Mouse (Mus musculus) neural tube, embryonic 11.5 days (tissue): ENCODE data around the gene Ap3b1. TPM values are rescaled to one million over a fixed set of nuclear protein-coding genes. Genes with fewer than 3 reads are reported as not detected.

ENCODE experiments used
- ATAC-seq: fragments of 200-750 bp; cut with Nextera tagmentation; 2 replicates; pipeline ENCODE4 v1.8.0; 2017; ENCODE audit warnings: moderate number of reproducible peaks, mild to moderate bottlenecking, moderate TSS enrichment, moderate library complexity; ENCODE audit not compliant: insufficient read depth, low FRiP score, low TSS enrichment
- DNase-seq: peaks from one replicate; pipeline ENCODE4 v3.0.0-alpha.2; 2015; ENCODE audit warnings: low spot score
- H3K27ac ChIP-seq: fragments of 300-500 bp; sonication (generic); 2 replicates; pipeline ENCODE4 v1.5.1; 2014; ENCODE audit warnings: low read depth, mild to moderate bottlenecking, low read length
- H3K27me3 ChIP-seq: fragments of 300-500 bp; sonication (generic); 2 replicates; pipeline ENCODE4 v1.6.1; 2014; ENCODE audit warnings: mild to moderate bottlenecking, low read length, mixed read lengths; ENCODE audit not compliant: control insufficient read depth, insufficient read depth
- H3K36me3 ChIP-seq: fragments of 300-500 bp; sonication (generic); 2 replicates; pipeline ENCODE4 v1.6.1; 2014; ENCODE audit warnings: mild to moderate bottlenecking, low read length, moderate library complexity, mixed read lengths; ENCODE audit not compliant: control insufficient read depth, insufficient read depth
- H3K4me1 ChIP-seq: fragments of 300-500 bp; sonication (generic); 2 replicates; pipeline ENCODE4 v1.6.1; 2014; ENCODE audit warnings: low read length, mixed read lengths; ENCODE audit not compliant: control insufficient read depth, insufficient read depth
- H3K4me2 ChIP-seq: fragments of 300-500 bp; sonication (generic); 2 replicates; pipeline ENCODE4 v1.6.1; 2014; ENCODE audit warnings: low read depth, mild to moderate bottlenecking, moderate library complexity
- H3K4me3 ChIP-seq: fragments of 300-500 bp; sonication (generic); 2 replicates; pipeline ENCODE4 v1.5.1; 2014; ENCODE audit warnings: low read depth, low read length
- H3K9ac ChIP-seq: fragments of 300-500 bp; sonication (generic); 2 replicates; pipeline ENCODE4 v1.6.1; 2014; ENCODE audit warnings: mild to moderate bottlenecking, low read length
- H3K9me3 ChIP-seq: fragments of 300-500 bp; sonication (generic); 2 replicates; pipeline ENCODE4 v1.6.1; 2016; ENCODE audit warnings: low read length; ENCODE audit not compliant: control insufficient read depth
- WGBS: fragments of 180-500 bp; shearing (Covaris S2); extraction: QIAGEN DNeasy Blood & Tissue Kit; methylation state at CpG from one replicate; pipeline ENCODE4 v1.1.7; 2014; 5-methylcytosine and 5-hydroxymethylcytosine counted together
- polyA plus RNA-seq: library from polyadenylated mRNA; unstranded; fragments of >200 nt; fragmentation: Nextera tagmentation; extraction: Ambion mirVana; gene quantifications from 2 replicates; pipeline ENCODE4 v1.2.1, GENCODE M21; 2014

Ap3b1 gene
- polyA plus RNA-seq, 1 experiment from 2014 or later, result 37.2 TPM

- H3K9ac ChIP-seq, result no peak overlapping the region
- 79% methylated on average over 8 of the region's 8 CpGs for WGBS
- no peaks in the 10 kb centered on the region for H3K4me1 ChIP-seq
- DNase-seq (no peak), ATAC-seq (no peak)
- H3K4me2 ChIP-seq, result no peak overlapping the region
- no peaks in the 10 kb centered on the region for H3K36me3 ChIP-seq
- no peak overlapping the region for H3K27ac ChIP-seq
- no peaks in the 10 kb centered on the region for H3K9me3 ChIP-seq
- no peak overlapping the region for H3K4me3 ChIP-seq
- H3K27me3 ChIP-seq, result no peaks in the 10 kb centered on the region
Observed at GRCm38 (mm10) chr13:94381829-94382675, 23.3 kb downstream of the Ap3b1 start.

GRCm38 (mm10) chr13:94384931-94385570 is 26.3 kb downstream of the Ap3b1 start:
- Histone ChIP-seq H3K4me2 (no peak overlapping the region), H3K4me3 (no peak overlapping the region), H3K9me3 (no peaks in the 10 kb centered on the region), H3K27me3 (no peaks in the 10 kb centered on the region), H3K36me3 (no peaks in the 10 kb centered on the region), H3K27ac (no peak overlapping the region), H3K9ac (no peak overlapping the region), H3K4me1 (no peaks in the 10 kb centered on the region)
- no peak for ATAC-seq
- DNase-seq, result no peak
- WGBS, result 92% methylated on average over 3 of the region's 3 CpGs

- H3K27ac ChIP-seq, result no peak overlapping the region
Observed at GRCm38 (mm10) chr13:94388566-94388965, 29.8 kb downstream of the Ap3b1 start.

GRCm38 (mm10) chr13:94389541-94389940 is 30.8 kb downstream of the Ap3b1 start:
- 89% methylated on average over 2 of the region's 2 CpGs for WGBS
- Histone ChIP-seq H3K9me3 (no peaks in the 10 kb centered on the region), H3K27ac (no peak overlapping the region), H3K27me3 (no peaks in the 10 kb centered on the region), H3K9ac (no peak overlapping the region), H3K4me2 (no peak overlapping the region), H3K4me1 (no peaks in the 10 kb centered on the region), H3K36me3 (no peaks in the 10 kb centered on the region), H3K4me3 (no peak overlapping the region)
- DNase-seq (no peak), ATAC-seq (no peak)

More at GRCm38 (mm10) chr13:94388566-94388965, 29.8 kb downstream of the Ap3b1 start:
- H3K9me3 ChIP-seq, result no peaks in the 10 kb centered on the region
- no peak overlapping the region for H3K9ac ChIP-seq
- no peaks in the 10 kb centered on the region for H3K36me3 ChIP-seq
- no peaks in the 10 kb centered on the region for H3K27me3 ChIP-seq
- no peak overlapping the region for H3K4me3 ChIP-seq
- 86% methylated on average over 3 of the region's 3 CpGs for WGBS
- no peak for ATAC-seq
- no peak for DNase-seq
- H3K4me2 ChIP-seq, result no peak overlapping the region
- H3K4me1 ChIP-seq, result no peaks in the 10 kb centered on the region

- H3K4me3 ChIP-seq, result no peak overlapping the region
- no peak for DNase-seq
- H3K27ac ChIP-seq, result no peak overlapping the region
- H3K36me3 ChIP-seq, result no peaks in the 10 kb centered on the region
- no peak for ATAC-seq
- H3K9ac ChIP-seq, result no peak overlapping the region
- H3K4me1 ChIP-seq, result no peaks in the 10 kb centered on the region
- no peaks in the 10 kb centered on the region for H3K9me3 ChIP-seq
- 93% methylated on average over 5 of the region's 5 CpGs for WGBS
- H3K4me2 ChIP-seq, result no peak overlapping the region
- no peaks in the 10 kb centered on the region for H3K27me3 ChIP-seq
Observed at GRCm38 (mm10) chr13:94392282-94392681, 33.5 kb downstream of the Ap3b1 start.

- H3K36me3 ChIP-seq, result no peaks in the 10 kb centered on the region
- ATAC-seq (no peak), DNase-seq (no peak)
- 70% methylated on average over 9 of the region's 9 CpGs for WGBS
- H3K4me3 ChIP-seq, result no peak overlapping the region
- H3K27ac ChIP-seq, result no peak overlapping the region
- H3K27me3 ChIP-seq, result no peaks in the 10 kb centered on the region
- no peak overlapping the region for H3K9ac ChIP-seq
- H3K4me2 ChIP-seq, result no peak overlapping the region
- H3K4me1 ChIP-seq, result no peaks in the 10 kb centered on the region
- H3K9me3 ChIP-seq, result no peaks in the 10 kb centered on the region
Observed at GRCm38 (mm10) chr13:94394486-94394885, 35.7 kb downstream of the Ap3b1 start.

GRCm38 (mm10) chr13:94395763-94396162 is 37.0 kb downstream of the Ap3b1 start:
- ATAC-seq (no peak), DNase-seq (no peak)
- Histone ChIP-seq H3K9ac (no peak overlapping the region), H3K9me3 (no peaks in the 10 kb centered on the region), H3K4me3 (no peak overlapping the region), H3K36me3 (no peaks in the 10 kb centered on the region), H3K4me1 (no peaks in the 10 kb centered on the region), H3K27ac (no peak overlapping the region), H3K27me3 (no peaks in the 10 kb centered on the region), H3K4me2 (no peak overlapping the region)
- WGBS, result 93% methylated on average over 8 of the region's 8 CpGs

GRCm38 (mm10) chr13:94396392-94396920 is 37.7 kb downstream of the Ap3b1 start:
- Histone ChIP-seq H3K9me3 (no peaks in the 10 kb centered on the region), H3K36me3 (no peaks in the 10 kb centered on the region), H3K9ac (no peak overlapping the region), H3K4me2 (no peak overlapping the region), H3K4me1 (no peaks in the 10 kb centered on the region), H3K4me3 (no peak overlapping the region), H3K27me3 (no peaks in the 10 kb centered on the region), H3K27ac (no peak overlapping the region)
- 92% methylated on average over 10 of the region's 10 CpGs for WGBS
- ATAC-seq (no peak), DNase-seq (no peak)
